Mouse (Mus musculus): Measurements from ENCODE around the gene Smim26. TPM values are rescaled to one million over a fixed set of nuclear protein-coding genes. Genes with fewer than 3 reads are reported as not detected.
A peak's percentile ranks its signal among the peaks of the same experiment; 100 is the strongest.

Smim26 gene
- polyA plus RNA-seq, 1 experiment from 2014 or later = 33.1 TPM

DNA sequence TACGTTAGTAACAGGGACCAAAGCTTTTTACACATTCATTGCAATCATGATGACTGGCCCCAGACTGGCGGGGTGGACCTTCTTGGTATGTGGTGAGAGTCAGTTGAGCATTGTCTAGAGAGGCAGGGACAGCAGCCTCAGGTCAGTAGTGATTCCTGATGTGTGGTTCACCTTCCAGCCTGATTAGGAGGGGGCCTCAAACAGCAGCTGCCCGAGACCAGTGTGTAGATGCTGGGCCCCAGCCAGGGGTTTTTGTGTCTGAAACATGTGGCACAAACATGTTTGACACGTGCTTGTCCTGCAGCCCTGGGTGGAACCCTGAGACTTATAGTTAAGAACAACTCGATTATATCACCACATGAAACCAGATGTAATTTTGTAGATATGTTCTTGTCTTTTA, 40.4 kb downstream of the Smim26 start:
- Histone ChIP-seq H3K4me1 (ENCODE audit: insufficient read depth, low read length) (no peaks in the 10 kb centered on the region), H3K27me3 (ENCODE audit: insufficient read depth, low read length) (no peaks in the 10 kb centered on the region), H3K27ac (ENCODE audit: low read length) (peak overlapping the region; percentile 45; the same call in 1 of the 2 replicates), H3K9ac (replicated peaks; ENCODE audit: low read length) (no peak overlapping the region), H3K4me3 (ENCODE audit: low read length) (no peak overlapping the region), H3K9me3 (ENCODE audit: low read length) (peaks cover 4% of the 10 kb centered on the region; the same call in 1 of the 2 replicates), H3K36me3 (ENCODE audit: insufficient read depth, low read length) (peaks cover 6% of the 10 kb centered on the region), H3K4me2 (replicated peaks; ENCODE audit: low read depth, low read length) (no peak overlapping the region)
- peak; percentile 40; the same call in 1 of the 2 replicates for ATAC-seq (ENCODE audit: low FRiP score, low TSS enrichment)
- WGBS = 70% methylated on average over 5 of the region's 5 CpGs

GRCm38 (mm10) chr2:144634729-144635128, 40.9 kb downstream of the Smim26 start:
- no peak overlapping the region for H3K4me3 ChIP-seq (ENCODE audit: low read length)
- H3K4me2 ChIP-seq (replicated peaks; ENCODE audit: low read depth, low read length) = no peak overlapping the region

DNA sequence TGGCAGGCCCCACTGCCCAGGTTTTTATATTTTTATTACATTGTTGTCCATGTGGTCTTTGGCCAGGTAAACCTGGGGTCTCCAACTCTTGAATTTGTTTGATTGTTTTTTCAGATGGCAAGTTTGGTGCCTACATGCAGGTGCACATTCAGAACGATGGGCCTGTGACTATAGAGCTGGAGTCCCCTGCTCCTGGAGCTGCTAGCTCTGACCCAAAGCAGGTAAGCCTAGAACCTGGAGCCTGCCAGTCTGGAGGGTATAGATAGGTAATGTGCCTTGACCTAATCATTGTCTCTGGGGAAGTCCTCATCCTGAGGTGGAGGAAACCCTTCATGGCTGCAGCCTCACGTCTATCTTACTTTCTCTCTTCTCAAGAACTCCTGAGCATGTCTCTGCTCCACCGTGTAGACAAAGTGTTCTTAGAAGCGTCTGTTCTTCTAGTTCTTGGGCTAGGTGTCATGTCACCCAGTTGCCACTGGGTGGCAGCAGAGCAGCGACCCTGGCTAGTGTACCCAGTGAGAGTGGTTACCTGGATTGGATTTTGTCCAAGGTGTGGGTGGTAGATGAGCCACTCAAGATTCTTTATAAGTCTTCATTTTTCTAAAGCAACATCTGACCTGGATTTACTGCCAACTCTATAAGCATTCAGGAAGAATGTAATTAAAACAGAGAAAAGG, 41.9 kb downstream of the Smim26 start:
- Histone ChIP-seq H3K9me3 (ENCODE audit: low read length) (peaks cover 4% of the 10 kb centered on the region; the same call in 1 of the 2 replicates), H3K36me3 (ENCODE audit: insufficient read depth, low read length) (peaks cover 6% of the 10 kb centered on the region), H3K4me3 (ENCODE audit: low read length) (no peak overlapping the region), H3K27ac (ENCODE audit: low read length) (no peak overlapping the region), H3K4me1 (ENCODE audit: insufficient read depth, low read length) (no peaks in the 10 kb centered on the region), H3K27me3 (ENCODE audit: insufficient read depth, low read length) (no peaks in the 10 kb centered on the region), H3K4me2 (replicated peaks; ENCODE audit: low read depth, low read length) (no peak overlapping the region), H3K9ac (replicated peaks; ENCODE audit: low read length) (no peak overlapping the region)
- ATAC-seq (ENCODE audit: low FRiP score, low TSS enrichment) = peak; percentile 69; the same call in 1 of the 2 replicates
- 20% methylated on average over 5 of the region's 5 CpGs for WGBS

More at GRCm38 (mm10) chr2:144634729-144635128, 40.9 kb downstream of the Smim26 start:
- H3K9me3 ChIP-seq (ENCODE audit: low read length) = peaks cover 4% of the 10 kb centered on the region; the same call in 1 of the 2 replicates
- H3K9ac ChIP-seq (replicated peaks; ENCODE audit: low read length) = no peak overlapping the region
- H3K36me3 ChIP-seq (ENCODE audit: insufficient read depth, low read length) = peaks cover 6% of the 10 kb centered on the region
- H3K4me1 ChIP-seq (ENCODE audit: insufficient read depth, low read length) = no peaks in the 10 kb centered on the region
- 69% methylated on average over 2 of the region's 2 CpGs for whole genome bisulfite sequencing
- ATAC-seq (ENCODE audit: low FRiP score, low TSS enrichment) = no peak
- H3K27me3 ChIP-seq (ENCODE audit: insufficient read depth, low read length) = no peaks in the 10 kb centered on the region
- no peak overlapping the region for H3K27ac ChIP-seq (ENCODE audit: low read length)

DNA sequence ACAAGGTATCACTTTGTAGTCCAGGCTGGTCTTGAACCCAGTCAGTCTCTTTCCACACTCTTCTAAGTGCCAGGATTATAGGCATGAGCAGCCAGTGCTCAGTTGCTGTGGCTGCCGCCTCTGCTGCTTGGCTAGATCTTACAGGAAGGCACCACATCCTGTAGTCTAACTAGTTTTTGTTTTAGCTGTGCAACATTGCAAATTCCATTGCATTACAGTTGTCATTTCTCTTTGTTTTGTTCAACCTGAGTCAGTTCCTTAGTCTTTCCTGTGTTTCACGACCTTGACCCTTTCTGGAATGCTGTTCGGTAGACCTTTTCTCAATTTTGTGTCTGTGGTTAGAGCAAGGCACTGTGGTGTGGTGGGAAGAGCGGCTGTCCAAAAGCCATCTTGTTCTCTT, 43.4 kb downstream of the Smim26 start:
- Histone ChIP-seq H3K4me1 (ENCODE audit: insufficient read depth, low read length) (no peaks in the 10 kb centered on the region), H3K27me3 (ENCODE audit: insufficient read depth, low read length) (no peaks in the 10 kb centered on the region), H3K4me2 (replicated peaks; ENCODE audit: low read depth, low read length) (no peak overlapping the region), H3K9ac (replicated peaks; ENCODE audit: low read length) (no peak overlapping the region), H3K27ac (ENCODE audit: low read length) (no peak overlapping the region), H3K36me3 (ENCODE audit: insufficient read depth, low read length) (peaks cover 6% of the 10 kb centered on the region), H3K9me3 (ENCODE audit: low read length) (peaks cover 3% of the 10 kb centered on the region; the same call in 1 of the 2 replicates), H3K4me3 (ENCODE audit: low read length) (no peak overlapping the region)
- 69% methylated on average over 4 of the region's 4 CpGs for WGBS
- no peak for ATAC-seq (ENCODE audit: low FRiP score, low TSS enrichment)

DNA sequence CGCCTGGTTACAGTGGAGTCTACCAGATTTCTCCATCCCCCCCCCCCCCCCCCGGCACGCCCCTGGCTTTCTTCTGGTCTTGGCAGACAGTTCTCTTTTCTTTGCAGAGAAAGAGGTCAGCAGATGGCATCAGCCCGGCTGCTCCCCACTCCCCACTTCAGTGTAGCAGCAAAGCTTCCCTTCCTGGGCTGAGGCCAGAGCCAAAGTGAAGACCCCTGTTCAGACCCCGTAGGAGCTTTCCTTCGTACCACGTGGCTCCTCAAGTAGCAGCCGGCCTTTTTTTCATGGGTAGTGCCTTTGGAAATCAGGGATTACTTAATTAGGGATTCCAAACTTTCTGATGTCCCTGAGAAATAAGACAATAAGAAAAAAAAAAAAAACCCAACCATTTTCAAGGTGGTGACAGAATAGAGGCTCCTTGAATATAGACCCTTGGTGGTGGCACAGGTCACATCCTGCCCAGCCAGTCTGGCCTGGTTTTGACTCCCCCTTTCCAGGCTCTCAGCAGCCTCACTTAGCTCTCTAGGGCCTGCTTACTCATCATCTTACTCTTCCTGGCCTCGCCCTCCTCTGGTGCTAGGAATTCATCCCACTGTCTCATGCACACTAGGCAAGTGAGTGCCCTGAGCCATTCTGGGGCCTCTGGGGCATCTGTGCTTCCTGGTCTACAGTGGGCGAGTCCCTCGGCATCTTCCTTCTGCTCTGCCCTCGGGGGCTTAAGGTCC, 44.0 kb downstream of the Smim26 start:
- H3K9ac ChIP-seq (replicated peaks; ENCODE audit: low read length) = no peak overlapping the region
- H3K4me2 ChIP-seq (replicated peaks; ENCODE audit: low read depth, low read length) = no peak overlapping the region
- no peaks in the 10 kb centered on the region for H3K36me3 ChIP-seq (ENCODE audit: insufficient read depth, low read length)
- ATAC-seq (ENCODE audit: low FRiP score, low TSS enrichment) = no peak
- H3K4me3 ChIP-seq (ENCODE audit: low read length) = no peak overlapping the region
- WGBS = 83% methylated on average over 10 of the region's 12 CpGs
- no peak overlapping the region for H3K27ac ChIP-seq (ENCODE audit: low read length)
- H3K4me1 ChIP-seq (ENCODE audit: insufficient read depth, low read length) = no peaks in the 10 kb centered on the region
- no peaks in the 10 kb centered on the region for H3K27me3 ChIP-seq (ENCODE audit: insufficient read depth, low read length)
- no peaks in the 10 kb centered on the region for H3K9me3 ChIP-seq (ENCODE audit: low read length)

- no peaks in the 10 kb centered on the region for H3K36me3 ChIP-seq (ENCODE audit: insufficient read depth, low read length)
- H3K27me3 ChIP-seq (ENCODE audit: insufficient read depth, low read length) = no peaks in the 10 kb centered on the region
- no peak overlapping the region for H3K27ac ChIP-seq (ENCODE audit: low read length)
- no peak overlapping the region for H3K9ac ChIP-seq (replicated peaks; ENCODE audit: low read length)
- no peaks in the 10 kb centered on the region; the same call in 1 of the 2 replicates for H3K4me1 ChIP-seq (ENCODE audit: insufficient read depth, low read length)
- no peaks in the 10 kb centered on the region for H3K9me3 ChIP-seq (ENCODE audit: low read length)
- 58% methylated on average over 4 of the region's 4 CpGs for WGBS
- H3K4me2 ChIP-seq (replicated peaks; ENCODE audit: low read depth, low read length) = no peak overlapping the region
- ATAC-seq (ENCODE audit: low FRiP score, low TSS enrichment) = no peak
- no peak overlapping the region for H3K4me3 ChIP-seq (ENCODE audit: low read length)
Observed at GRCm38 (mm10) chr2:144638719-144639118, 44.9 kb downstream of the Smim26 start.

DNA sequence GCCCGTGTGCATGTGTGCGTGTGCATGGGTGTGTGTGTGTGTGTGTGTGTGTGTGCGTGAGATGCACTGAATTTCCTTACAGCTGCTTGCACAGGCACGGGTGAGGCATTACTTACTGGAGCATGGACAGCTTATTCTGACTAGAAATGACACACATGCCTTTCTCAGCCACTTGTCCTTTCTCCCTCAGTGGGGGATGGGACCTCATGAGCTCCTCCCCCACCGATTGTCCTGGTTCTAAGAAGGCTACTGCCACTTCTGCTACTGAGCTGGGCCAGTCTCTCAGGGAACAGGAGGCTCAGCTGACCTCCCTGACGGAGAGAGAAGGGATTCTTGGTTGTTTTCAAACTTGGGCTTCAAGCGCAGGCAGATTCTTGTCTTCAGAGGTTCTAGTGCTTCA, 46.2 kb downstream of the Smim26 start:
- WGBS = 76% methylated on average over 7 of the region's 7 CpGs
- no peaks in the 10 kb centered on the region for H3K27me3 ChIP-seq (ENCODE audit: insufficient read depth, low read length)
- H3K27ac ChIP-seq (ENCODE audit: low read length) = no peak overlapping the region
- no peaks in the 10 kb centered on the region for H3K9me3 ChIP-seq (ENCODE audit: low read length)
- no peak for ATAC-seq (ENCODE audit: low FRiP score, low TSS enrichment)
- no peak overlapping the region for H3K4me2 ChIP-seq (replicated peaks; ENCODE audit: low read depth, low read length)
- no peaks in the 10 kb centered on the region; the same call in 1 of the 2 replicates for H3K4me1 ChIP-seq (ENCODE audit: insufficient read depth, low read length)
- H3K9ac ChIP-seq (replicated peaks; ENCODE audit: low read length) = no peak overlapping the region
- no peaks in the 10 kb centered on the region for H3K36me3 ChIP-seq (ENCODE audit: insufficient read depth, low read length)
- H3K4me3 ChIP-seq (ENCODE audit: low read length) = no peak overlapping the region

DNA sequence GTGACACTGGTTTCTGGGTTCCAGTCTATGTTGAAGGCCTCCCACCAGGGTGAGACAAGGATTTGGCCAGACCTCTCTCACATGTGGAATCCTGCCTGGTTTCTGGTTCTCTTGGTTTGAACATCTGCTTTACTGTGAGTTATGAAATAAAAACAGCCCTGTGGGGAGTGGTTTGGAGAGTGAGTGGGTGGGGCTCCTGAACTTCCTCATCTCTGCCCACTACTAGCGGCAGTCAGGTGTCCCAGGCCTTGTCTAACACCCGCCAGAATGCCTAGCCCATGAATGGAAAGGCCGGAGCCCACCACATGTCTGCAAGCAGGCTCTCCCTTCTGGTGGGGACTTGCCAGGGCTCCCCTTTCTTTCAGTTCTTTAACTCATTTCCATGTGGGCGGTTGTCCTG, 48.1 kb downstream of the Smim26 start:
- 85% methylated on average over 4 of the region's 4 CpGs for WGBS
- H3K27ac ChIP-seq (ENCODE audit: low read length) = no peak overlapping the region
- H3K9me3 ChIP-seq (ENCODE audit: low read length) = no peaks in the 10 kb centered on the region
- H3K27me3 ChIP-seq (ENCODE audit: insufficient read depth, low read length) = no peaks in the 10 kb centered on the region
- ATAC-seq (ENCODE audit: low FRiP score, low TSS enrichment) = no peak
- no peak overlapping the region for H3K4me2 ChIP-seq (replicated peaks; ENCODE audit: low read depth, low read length)
- H3K36me3 ChIP-seq (ENCODE audit: insufficient read depth, low read length) = no peaks in the 10 kb centered on the region
- H3K4me3 ChIP-seq (ENCODE audit: low read length) = no peak overlapping the region
- no peaks in the 10 kb centered on the region; the same call in 1 of the 2 replicates for H3K4me1 ChIP-seq (ENCODE audit: insufficient read depth, low read length)
- H3K9ac ChIP-seq (replicated peaks; ENCODE audit: low read length) = no peak overlapping the region

Data from kidney, embryonic 16.5 days (tissue).